Mouse (Mus musculus): ENCODE data around the gene Acp2.

Gene Acp2

DNA sequence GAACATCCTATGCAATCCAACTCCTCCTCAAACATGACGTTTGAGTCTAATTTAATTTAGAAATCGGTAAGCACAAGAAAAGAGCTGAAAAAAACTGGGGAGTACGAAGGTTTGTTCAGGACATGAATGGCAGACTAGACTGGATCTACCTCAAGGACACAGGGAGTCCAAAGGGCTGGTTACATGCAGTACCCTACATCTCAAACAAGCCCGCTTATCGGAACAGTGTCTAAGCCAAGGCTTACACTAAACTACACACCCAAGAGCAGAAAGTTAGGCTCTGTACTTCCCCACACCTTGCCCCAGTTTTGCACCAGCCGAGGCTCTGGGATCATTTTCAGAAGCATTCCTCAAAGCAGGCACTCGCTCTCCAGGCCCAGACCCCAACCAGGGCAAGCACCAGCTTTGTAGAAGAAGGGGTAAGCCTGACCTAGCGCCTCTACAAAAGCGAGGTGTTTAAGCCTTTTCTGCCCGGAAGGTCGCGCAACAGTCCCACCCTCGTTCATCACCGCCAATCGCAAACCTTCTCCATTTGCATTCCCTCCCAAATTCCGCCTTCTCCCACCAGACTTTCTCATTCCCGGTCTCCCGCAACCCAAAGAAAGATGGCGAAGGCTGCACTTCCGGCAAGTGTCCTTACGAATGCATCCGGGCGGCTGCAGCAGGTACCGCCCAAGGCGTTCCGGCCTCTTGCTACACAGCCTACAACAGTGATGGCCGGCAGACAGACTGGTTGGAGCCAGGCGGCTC is at the start of gene Acp2, which contains the start of gene Nr1h3:
TSS of gene Acp2 (plus strand) at position 664 of the 750 bp plus-strand sequence.
TSS of gene Nr1h3 (minus strand) at position 613 of the 750 bp plus-strand sequence.
- DNase-seq (ENCODE audit: low spot score in 2 of 2) = peak; percentile 91 to 93

DNA sequence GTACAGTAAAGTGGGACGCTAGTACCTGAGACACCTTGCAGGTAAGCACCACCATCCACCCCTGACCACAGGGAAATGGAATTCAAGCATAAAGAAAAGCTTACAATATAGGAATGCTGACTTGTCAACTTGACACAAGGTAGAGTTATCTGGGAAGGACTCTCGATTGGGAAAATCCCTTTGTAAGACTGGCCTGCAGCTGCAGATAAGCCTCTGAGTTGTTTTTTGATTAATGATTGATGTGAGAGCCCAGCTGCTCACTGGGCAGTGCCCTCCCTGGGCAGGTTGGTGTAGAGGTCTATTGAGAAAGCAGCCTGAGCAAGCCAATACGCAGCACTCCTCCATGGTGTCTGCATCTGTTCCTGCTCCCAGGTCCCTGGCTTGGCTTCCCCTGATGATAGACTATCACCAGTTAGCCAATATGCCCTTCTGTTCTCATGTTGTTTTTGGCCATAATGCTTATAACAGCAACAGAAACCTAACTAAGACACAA is 49.8 kb upstream of the Acp2 start:
- no peak for DNase-seq (ENCODE audit: low spot score in 2 of 2)

DNA sequence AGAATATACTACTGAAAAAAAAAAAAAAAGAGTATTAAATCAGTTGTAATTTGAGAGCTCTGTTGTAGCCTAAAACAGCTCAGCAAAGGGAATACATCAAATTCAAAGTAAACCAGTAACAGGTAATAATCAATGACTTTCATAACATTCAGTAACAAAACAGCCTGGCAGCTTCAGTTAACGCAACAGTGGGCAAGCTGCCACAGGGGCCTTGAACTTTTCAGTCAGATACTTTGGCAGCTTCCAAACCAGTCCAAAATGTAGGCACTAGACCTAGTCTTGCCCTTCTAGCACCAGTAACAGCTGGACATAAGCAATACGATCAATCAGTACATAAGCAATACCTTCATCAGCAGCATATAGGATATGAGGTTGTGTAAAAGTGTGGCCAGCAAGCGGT is 48.6 kb upstream of the Acp2 start:
- no peak for DNase-seq (ENCODE audit: low spot score in 2 of 2)

DNA sequence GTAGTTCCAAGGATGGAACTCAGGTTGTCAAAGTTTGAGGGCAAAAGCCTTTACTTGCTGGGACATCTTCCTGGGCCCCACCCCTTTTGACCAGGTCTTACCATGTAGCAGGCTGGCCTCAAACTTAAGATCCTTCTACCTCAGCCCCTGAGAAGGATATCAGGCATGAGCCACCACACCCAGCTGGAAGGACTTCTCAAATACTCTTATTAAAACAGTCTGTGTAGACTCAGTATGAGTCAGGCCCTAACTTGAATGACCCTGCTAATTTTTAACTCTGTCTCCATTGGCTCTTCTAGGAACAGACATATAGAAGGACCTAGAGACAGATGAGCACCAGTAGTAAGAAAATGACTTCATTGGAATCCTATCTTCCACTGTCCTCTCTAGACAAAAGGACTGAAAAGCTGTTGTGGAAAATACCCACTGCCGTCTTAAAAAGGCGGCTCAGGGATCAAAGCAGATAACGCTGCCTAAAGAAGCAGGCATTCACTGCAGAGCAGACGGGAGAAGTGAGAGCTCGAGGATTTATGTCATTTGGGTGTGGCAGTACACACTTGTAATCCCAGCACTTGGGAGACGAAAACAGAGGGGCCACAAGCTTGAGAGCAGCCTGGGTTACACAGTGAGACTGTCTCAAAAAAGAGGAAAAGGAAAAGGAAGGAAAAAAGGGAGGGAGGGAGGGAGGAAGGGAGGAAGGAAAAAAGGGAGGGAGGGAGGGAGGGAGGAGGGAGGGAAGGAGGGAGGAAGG is 45.5 kb upstream of the Acp2 start:
- DNase-seq (ENCODE audit: low spot score in 2 of 2) = no peak

DNA sequence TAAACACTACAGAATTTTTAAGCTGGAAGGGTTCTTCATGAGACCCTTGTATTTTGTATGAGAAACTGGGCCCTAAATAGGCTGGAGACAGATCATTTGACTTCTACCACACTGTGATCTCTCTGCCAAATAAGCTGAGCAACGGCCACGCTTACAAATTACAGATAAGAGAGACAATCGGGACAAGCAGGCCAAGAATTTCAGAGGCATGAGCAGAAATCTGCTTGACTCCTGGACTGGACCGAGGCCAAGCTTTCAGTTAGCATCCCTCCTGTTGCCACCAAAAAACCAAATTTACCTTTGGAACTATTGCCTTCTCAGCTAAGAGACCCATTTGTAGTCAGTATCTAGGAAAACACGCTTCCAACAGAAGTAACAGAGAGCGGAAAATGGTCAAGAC is 42.1 kb upstream of the Acp2 start:
- DNase-seq (ENCODE audit: low spot score in 2 of 2) = no peak

DNA sequence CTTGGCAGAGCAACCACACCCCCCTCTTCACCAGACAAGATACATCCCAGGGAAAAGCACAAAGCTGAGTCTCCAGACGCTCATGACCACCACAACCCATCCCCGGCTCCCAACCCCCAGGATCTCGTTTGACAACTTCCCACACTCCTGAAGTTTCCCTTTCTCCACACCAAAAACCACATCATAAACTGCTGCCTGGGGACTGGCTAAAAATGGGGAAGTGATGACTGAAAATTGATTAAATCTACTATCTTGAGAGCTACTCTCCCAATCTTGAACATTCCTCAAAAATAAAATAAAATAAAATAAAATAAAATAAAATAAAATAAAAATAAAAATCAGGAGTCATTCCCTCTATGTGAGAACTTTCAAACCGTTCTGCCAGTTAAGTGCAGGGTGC is 39.7 kb upstream of the Acp2 start:
- DNase-seq (ENCODE audit: low spot score in 2 of 2) = no peak

DNA sequence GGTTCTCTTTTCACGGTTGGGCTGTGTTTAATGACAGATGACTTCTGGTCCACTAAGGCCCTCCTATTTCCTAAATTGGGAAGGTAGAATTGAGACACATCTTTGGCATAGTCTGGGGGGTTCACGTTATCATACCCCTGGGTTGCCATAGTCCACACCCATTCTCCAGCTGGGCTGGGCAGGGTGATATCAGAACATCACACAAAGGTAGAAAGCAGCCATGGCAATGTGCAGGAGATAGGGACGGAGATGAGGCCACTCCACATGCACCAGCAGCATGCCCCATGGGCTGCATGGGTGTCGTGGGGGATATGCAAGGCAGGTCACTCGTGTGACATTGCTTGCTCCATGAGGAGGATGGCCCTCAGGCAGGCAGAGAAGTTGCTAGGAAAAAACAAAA is 39.2 kb upstream of the Acp2 start:
- DNase-seq (ENCODE audit: low spot score in 2 of 2) = no peak

DNA sequence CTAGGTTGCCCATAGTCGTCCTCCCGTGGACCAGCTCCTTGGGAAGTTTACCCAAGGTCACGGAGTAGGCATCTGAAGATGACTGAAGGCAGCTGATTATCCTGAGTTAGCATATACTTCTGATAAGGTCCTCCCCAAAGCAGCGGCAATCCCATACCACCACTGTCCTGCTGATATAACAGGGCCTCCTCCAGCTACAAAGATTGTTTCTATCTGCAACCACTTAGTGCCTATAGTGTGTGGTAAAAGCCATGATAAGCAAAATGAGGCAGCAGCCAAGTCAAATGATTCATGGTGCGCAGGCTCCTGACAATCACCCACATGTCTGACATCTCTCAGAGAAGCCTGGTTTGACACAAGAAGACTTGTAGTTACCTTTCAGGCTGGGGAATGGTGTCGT is 37.7 kb upstream of the Acp2 start:
- no peak for DNase-seq (ENCODE audit: low spot score in 2 of 2)

DNA sequence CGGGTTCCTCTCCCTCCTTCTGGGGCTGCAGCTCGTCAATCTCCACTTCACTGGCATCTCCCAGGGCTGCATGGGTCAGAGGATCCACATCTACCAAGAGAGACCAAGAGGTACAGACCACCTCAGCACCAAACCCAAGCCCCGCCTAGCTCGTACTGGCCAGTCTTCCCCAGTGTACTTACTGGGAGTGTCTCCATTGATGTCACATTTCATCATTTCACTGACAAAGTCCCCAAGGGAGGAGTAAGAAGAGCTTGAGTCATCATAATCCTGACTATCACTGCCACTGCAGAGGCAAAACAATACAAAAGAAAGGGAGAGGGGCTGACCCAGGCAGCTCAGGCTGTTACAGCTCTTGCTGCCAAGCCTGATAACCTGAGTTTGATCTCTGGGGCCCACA is 35.1 kb upstream of the Acp2 start:
- no peak for DNase-seq (ENCODE audit: low spot score in 2 of 2)

DNA sequence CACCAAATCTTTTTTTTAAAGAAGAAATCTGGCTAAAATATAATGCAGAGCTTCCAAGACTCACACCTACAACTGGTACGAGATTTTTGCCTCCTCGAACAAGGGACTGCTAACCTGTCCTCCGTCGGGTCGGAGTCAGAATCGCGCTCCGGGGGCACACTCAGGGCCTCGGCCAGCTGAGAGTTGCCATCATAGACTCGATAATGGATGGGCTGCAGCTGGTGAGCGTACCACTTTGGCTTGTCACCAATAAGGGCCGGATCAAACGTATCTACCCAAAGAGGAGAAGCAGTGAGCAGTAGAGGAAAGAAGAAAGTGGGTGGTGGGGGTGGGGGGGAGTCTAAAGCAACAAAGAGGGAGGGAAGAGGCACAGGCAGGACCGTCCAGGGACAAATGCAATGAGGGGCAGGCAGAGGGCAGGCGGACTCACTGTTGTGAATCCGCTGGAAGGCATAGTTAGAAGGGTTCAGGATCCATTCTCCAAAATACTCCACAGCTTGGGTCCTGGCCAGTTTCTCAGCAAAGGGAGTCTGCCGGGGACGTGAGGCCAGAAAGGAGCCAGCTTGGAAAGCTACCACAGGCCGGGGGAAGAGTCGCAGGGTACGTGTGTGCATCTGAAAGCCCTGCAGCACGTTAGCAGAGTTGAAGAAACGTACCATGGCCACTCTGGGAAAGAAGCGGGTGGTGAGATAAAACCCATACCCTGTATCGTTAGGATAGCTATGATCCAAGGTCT is 32.9 kb upstream of the Acp2 start:
- DNase-seq (ENCODE audit: low spot score in 2 of 2) = no peak

DNA sequence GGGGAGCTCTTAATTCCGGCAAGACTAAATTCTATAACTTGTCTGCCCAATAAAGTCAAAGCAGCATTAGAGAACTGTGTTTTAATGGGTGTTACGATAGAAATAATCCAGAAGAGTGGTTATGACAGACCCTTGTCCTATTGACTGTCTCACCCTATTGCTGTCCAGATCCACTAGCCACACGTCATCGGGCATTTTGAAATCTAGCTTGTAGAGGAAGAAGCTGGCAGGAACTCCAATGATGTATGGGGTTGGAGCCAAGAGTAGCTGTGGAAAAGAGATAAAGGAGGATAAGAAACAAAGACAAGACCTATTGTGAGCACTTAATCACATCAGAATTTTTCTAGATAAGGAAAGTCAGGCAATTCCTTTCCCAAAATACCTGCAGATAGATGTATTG is 27.2 kb upstream of the Acp2 start:
- no peak for DNase-seq (ENCODE audit: low spot score in 2 of 2)

DNA sequence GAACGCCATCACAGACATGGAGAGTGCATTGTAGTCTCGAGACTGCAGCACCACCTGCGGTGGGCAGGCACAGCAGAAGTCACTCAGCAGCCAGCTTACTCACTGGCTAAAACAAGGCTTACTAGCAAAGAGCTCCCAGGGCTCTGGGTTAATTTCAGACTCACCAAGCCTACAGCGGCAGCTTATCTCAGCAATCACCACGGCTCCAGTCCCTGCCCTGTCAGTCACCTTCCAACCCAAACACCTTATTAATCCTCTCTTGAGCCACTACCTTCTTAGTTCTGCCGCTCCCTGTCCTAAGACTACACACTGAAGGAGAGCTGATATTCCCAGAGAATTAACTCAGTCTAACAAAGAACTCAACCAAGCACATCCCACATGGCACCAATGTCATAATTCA is 26.5 kb upstream of the Acp2 start:
- no peak for DNase-seq (ENCODE audit: low spot score in 2 of 2)

DNA sequence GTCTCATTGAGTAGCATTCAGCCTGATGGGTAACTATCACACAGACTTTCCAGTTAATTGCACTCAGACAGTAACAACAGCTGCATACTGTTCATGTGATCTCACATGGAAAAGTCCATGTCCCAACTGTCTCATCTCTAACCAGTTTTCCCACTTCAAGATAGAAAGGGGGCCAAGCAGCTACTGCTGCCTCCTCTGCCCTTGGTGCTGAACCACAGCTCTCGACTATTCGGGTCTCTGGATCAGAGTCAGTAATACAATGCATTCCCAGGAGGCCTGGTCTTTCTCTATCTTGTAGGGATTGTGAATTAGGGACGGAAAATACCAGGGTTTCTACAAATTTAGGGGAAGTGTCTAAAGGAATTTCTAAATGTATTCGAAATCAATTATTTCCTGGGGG is 22.9 kb upstream of the Acp2 start:
- DNase-seq (ENCODE audit: low spot score in 2 of 2) = no peak

DNA sequence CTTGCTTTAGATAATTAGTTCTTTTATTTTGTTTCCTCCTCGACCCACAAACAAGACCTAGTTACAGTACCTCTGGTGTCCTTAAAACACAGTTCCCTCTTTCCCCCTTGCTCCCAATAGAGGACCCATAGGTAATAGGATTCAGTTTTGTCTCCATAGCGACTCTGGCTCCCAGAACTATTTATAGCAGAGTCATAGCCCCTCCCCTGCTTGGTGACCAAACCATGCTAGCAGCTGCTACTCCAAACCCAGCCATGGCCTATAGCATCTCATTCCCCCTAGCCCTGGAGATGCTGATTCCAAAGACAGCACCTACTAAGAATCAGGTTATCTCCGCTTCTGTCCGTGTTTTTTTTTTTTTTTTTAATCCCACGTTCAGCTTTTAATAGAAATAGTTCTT is 22.0 kb upstream of the Acp2 start:
- no peak for DNase-seq (ENCODE audit: low spot score in 2 of 2)

DNA sequence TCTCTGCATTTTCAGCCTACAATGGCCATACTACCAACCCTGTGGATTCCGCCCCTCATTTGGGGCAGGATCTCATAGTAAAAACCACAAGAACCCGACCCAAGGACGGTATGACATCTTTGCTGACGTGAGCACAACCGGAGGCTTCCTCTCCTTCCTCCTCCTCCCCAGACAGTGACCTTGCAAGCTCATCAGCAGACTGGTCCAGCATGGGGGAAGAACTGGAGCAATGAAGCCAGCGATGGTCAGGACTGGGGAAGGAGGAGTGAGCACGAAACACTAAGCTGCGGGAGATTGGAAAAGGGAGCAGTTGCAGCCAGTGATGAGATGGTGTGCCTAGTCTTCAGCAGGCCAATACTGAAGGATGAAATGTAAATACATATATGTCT is 20.7 kb upstream of the Acp2 start:
- DNase-seq (ENCODE audit: low spot score in 2 of 2) = no peak

DNA sequence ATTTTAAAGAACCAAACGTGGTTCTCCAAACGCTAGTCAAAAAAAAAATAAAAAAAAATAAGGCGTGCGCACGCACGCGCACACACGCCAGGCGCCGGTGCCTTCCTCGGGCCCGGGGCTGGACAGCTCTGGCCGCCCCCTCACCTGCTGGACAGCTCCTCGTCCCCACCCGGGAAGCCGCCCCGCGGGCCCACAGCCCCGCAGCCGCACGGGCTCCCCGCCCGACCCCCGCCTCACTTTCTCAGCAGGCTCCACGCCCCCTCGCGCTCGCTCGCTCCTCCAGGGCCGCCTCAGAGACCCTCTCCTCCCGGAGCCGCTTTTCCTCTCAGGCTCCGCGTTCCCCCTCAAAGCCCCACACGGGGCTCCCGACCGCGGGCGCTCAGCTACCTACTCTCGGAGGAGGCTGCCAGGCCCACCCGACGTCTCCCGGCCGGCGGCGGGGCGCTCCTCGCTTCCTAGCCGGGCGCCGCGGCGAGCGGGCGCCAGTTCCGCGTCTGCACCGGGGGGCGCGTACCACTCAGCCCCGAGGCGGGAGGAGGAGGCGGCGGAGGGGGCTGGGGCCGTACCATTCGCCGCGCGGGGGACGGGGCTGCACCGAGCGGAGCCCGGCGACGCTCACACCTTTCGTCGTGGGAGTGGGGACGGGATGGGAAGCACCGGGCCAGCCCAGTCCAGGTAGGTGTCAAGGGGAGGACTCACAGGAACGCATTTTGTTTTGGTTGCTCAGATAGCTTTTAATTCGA is 20.1 kb upstream of the Acp2 start:
- peak in 1 of 2 experiments; percentile 62 for DNase-seq (ENCODE audit: low spot score in 2 of 2)

DNA sequence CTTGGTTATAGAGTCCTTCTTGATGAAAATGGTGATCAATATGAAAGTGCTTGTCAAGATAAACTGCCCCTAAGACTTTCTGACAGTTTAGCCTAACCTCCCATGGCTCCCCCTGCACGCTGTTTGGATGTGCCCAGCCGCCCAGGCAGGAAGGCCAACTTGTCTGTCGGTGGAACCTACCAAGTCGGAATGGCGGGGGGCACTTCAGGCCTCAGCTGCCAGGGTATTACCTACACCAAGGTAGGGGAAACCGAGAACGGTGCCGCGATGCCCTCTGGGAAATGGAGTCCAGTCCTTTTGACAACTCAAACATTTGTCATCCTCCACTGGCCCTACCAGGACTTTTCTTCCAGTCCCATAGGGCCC is 19.6 kb upstream of the Acp2 start:
- DNase-seq (ENCODE audit: low spot score in 2 of 2) = peak; percentile 83 to 88

DNA sequence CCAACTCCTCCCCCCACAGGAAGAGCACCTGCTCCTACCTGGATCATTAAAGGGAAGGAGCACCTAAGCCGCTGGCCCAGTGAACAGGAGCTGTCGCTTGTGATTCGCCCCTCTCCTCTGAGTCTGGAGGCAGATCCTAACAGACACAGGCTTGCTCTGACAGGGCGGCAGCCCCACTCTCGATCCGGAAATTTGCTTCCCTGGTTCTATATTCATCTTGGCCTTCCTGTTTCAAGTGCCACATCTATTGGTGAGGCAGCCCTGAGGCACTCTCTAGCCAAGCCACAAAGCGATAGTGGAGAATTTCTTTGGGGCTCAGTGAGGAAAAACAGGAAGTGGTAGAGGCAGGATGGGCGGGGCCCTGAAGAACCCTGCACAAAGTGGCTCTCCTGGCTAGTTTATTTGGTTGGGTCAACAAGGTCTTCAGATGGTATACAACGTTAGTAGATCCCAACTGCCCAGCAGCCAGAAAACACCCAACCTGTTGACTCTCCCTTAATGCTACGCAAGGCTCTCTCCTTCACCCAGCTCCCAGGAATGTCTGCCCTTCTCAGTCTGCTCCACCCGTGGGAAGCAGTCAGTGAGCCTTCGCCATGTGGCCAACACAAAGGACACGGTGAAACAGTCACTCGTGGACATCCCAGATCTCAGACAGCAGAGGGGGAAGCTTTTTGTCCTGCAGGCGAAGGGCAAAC is 18.8 kb upstream of the Acp2 start, which contains the start of gene Madd:
TSS of gene Madd (minus strand) at position 127 of the 695 bp plus-strand sequence.
- DNase-seq (ENCODE audit: low spot score in 2 of 2) = no peak

DNA sequence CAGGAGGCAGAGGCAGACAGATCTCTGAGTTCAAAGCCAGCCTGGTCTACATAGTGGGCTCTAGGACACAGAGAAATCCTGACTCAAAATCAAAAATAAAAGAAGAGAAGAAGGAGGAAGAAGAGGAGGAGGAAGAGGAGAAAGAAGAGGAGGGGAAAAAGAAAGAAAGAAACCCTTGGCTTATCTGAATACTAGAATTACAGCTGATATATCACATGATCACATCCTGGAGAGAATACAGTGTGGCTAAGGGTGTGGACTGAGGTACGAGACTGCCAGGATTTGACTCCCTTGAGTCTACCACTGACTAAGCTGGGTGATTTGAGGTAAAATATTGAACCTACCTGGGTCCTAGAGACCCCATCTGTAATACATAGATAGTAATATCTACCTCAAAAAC is 16.5 kb upstream of the Acp2 start:
- no peak for DNase-seq (ENCODE audit: low spot score in 2 of 2)

DNA sequence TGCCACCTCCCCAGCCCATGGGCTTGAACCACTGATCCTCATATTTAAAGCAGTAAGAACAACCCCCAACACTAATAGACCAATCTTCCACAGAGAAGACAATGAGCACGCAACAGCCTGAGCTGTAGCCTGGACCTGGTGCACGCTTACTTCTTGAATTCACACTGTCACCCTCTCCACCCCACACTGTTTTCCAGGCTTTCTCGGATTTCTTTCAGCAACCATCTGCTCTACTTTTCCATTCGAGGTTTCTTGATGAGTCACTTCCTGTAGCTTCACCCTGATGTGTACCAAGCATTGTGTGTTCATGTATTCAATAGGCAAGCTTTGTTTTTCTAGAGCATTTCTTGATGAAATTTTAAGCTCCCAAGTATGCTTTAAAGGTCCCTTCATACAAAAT is 15.3 kb upstream of the Acp2 start:
- no peak for DNase-seq (ENCODE audit: low spot score in 2 of 2)

DNA sequence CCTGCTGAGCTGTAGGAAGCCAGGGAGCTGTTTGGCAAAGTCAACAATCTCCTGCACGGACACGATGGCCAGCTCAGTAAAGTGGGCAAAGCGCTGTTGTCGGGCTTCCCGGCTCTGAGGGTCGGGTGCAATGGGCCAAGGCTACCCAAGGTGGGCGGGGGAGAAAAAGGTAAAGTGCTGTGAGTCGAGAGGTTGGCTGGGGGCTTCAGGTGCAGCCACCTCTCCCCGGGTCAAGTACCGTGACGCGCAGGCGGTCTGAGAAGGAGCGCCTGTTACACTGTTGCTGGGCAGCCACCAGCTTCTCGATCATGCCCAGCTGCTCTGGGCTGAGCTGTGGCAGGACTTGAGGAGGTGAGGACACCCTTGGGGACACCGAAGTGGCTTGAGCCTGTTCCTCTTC is 12.2 kb upstream of the Acp2 start:
- no peak for DNase-seq (ENCODE audit: low spot score in 2 of 2)

Data from urinary bladder, postnatal 4 days (tissue).